Mouse (Mus musculus) Patski (cell line): ENCODE measurements around the gene Card9. TPM values are rescaled to one million over a fixed set of nuclear protein-coding genes. Genes with fewer than 3 reads are reported as not detected.

Experiments used
- ATAC-seq: fragments of 100-300 bp; one replicate; pipeline ENCODE4 v1.8.0; 2021
- CTCF ChIA-PET: fragments of 350-600 bp; sonication (Branson Sonifier 250); formaldehyde crosslinking; loops from one replicate; lab custom pipeline; 2022; ENCODE audit warnings: inconsistent platforms; lab: Charles Lee
- POLR2A ChIA-PET: fragments of 350-600 bp; sonication (Branson Sonifier 250); formaldehyde crosslinking; loops from one replicate; lab custom pipeline; 2022; ENCODE audit warnings: antibody characterized with exemption, inconsistent platforms; lab: Charles Lee
- DNase-seq: peaks from one replicate; pipeline ENCODE4 v3.0.0-alpha.2; 2011; ENCODE audit warnings: low read depth, low spot score
- H3K27me3 ChIP-seq: fragments of 371-371 bp; one replicate; pipeline ENCODE4 v1.5.1; 2021
- CTCF ChIP-seq: fragments of 100-300 bp; IDR thresholded peaks from one replicate; pipeline ENCODE4 v1.5.1; 2021
- in situ Hi-C: fragments of 300-500 bp; cut with MboI; formaldehyde crosslinking; loops from 3 replicates; pipeline ENCODE4 v1.11.1; 2018; ENCODE audit warnings: low pct_unique_long_range_greater_than_20kb, mixed read lengths
- polyA plus RNA-seq: library from polyadenylated mRNA; unstranded; gene quantifications from one replicate; pipeline ENCODE4 v1.2.3, GENCODE M21; 2021

Gene Card9
- polyA plus RNA-seq, 1 experiment from 2014 or later = 0.50 TPM

GRCm38 (mm10) chr2:26311936-26312335 lies 48.8 kb downstream of the Card9 start:
- POLR2A ChIA-PET = no interaction called here

DNA sequence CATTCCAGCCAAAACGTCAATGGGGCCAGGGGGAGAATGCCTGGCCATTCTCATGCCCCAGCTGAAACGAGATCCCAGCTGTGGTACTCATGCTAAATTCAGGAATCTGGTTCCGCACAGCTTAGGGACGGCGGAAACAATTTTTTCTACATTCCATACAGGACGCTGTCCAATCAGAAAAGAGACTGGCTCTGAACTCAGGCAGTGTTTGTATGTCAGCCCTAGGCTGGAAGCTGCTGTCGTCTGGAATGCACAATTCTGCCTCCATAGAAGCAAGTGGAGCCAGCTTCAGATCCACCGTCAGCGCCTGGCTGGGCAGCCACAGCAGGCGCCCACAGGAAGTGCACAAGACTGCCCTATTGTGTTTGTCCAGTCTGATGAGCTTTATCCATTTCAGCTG lies 51.0 kb downstream of the Card9 start:
- ATAC-seq (no peak), DNase-seq (no peak)
- ChIA-PET CTCF (interaction anchor here (1.1 kb wide), 1 partner anchor 156 kb away, joined by 3 read pairs; no protein-coding TSS in a partner anchor), POLR2A (no interaction called here)
- in situ Hi-C loops = loop anchor here (10.0 kb wide), 1 partner anchor 255 kb away; no protein-coding TSS in a partner anchor
- no peak for TF ChIP-seq CTCF
- H3K27me3 ChIP-seq = no peaks in the 10 kb centered on the region

More at GRCm38 (mm10) chr2:26311936-26312335, 48.8 kb downstream of the Card9 start:
- no peak for DNase-seq
- no peak for TF ChIP-seq CTCF
- ATAC-seq = no peak
- H3K27me3 ChIP-seq = no peaks in the 10 kb centered on the region
- in situ Hi-C loops = loop anchor here (10.0 kb wide), 1 partner anchor 253 kb away; no protein-coding TSS in a partner anchor
- CTCF ChIA-PET = no interaction called here

DNA sequence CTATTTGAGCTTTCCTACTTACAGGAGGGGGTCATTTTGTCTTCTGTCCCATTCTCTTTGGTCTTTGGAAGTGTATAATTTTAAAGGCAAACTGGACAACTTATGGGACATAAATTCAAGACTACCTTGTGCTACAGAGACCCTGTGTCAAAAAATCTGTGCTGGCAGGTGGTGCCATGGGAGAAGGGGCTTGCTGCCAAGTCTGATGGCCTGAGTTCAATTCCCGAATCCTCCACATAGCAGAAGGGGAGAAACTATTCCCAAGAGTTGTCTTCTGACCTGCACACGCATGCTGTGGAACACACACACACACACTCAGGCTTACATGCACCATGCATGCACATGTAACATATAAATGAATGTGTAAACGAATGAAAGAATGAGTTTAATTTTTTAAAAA lies 54.0 kb downstream of the Card9 start:
- ATAC-seq (no peak), DNase-seq (no peak)
- in situ Hi-C loops = no loop called here
- POLR2A ChIA-PET = no interaction called here
- TF ChIP-seq CTCF = no peak
- CTCF ChIA-PET = no interaction called here
- H3K27me3 ChIP-seq = no peaks in the 10 kb centered on the region

- in situ Hi-C loops = no loop called here
These were observed 55.2 kb downstream of the Card9 start for GRCm38 (mm10) chr2:26305555-26305954.

DNA sequence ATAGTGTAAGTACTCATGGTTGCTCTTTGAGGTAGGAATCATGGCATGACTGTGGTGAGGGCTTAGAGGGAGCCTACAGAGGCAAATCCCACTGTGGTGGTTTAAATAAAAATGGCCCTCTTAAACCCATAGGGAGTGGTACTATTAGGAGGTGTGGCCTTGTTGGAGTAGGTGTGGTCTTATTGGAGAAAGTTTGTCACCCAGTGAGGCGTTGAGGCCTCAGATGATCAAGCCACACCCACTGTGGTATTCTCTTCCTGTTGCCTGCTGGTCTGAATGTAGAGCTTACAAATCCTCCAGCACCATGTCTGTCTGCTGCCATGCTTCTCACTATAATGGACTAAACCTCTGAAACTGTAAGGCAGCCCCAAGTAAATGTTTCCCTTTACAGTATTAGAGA lies 56.0 kb downstream of the Card9 start:
- H3K27me3 ChIP-seq = no peaks in the 10 kb centered on the region
- in situ Hi-C loops = no loop called here
- TF ChIP-seq CTCF = no peak
- ATAC-seq (no peak), DNase-seq (no peak)
- POLR2A ChIA-PET = no interaction called here
- CTCF ChIA-PET = no interaction called here

More at GRCm38 (mm10) chr2:26305555-26305954, 55.2 kb downstream of the Card9 start:
- TF ChIP-seq CTCF = no peak
- DNase-seq = no peak
- ChIA-PET CTCF (no interaction called here), POLR2A (no interaction called here)
- no peaks in the 10 kb centered on the region for H3K27me3 ChIP-seq
- no peak for ATAC-seq

Other genes with a start within 250 kb of the Card9 start
- gene Nacc2, start 237.7 kb downstream of the Card9 start, polyA plus RNA-seq = 37.0 TPM
- gene Lhx3, start 152.6 kb downstream of the Card9 start, polyA plus RNA-seq = not detected
- 35.9 TPM for gene Qsox2, start 123.4 kb downstream of the Card9 start, polyA plus RNA-seq
- gene Ccdc187, start 66.4 kb downstream of the Card9 start, polyA plus RNA-seq = 0.03 TPM
- 23.3 TPM for gene Gpsm1, start 45.4 kb downstream of the Card9 start, polyA plus RNA-seq
- gene Dnlz, start 8.8 kb downstream of the Card9 start, polyA plus RNA-seq = 19.3 TPM
- gene Snapc4, start 19.7 kb upstream of the Card9 start, polyA plus RNA-seq = 32.7 TPM
- gene Entr1, start 28.4 kb upstream of the Card9 start, polyA plus RNA-seq = 89.9 TPM
- gene Pmpca, start 28.4 kb upstream of the Card9 start, polyA plus RNA-seq = 99.2 TPM
- gene Inpp5e, start 48.3 kb upstream of the Card9 start, polyA plus RNA-seq = 31.6 TPM
- 49.4 TPM for gene Sec16a, start 84.3 kb upstream of the Card9 start, polyA plus RNA-seq
- 7.6 TPM for gene Notch1, start 155.7 kb upstream of the Card9 start, polyA plus RNA-seq
- 9.4 TPM for gene Egfl7, start 219.1 kb upstream of the Card9 start, polyA plus RNA-seq
- not detected for gene Gm20532, start 225.7 kb upstream of the Card9 start, polyA plus RNA-seq
- gene Agpat2, start 243.5 kb upstream of the Card9 start, polyA plus RNA-seq = 41.6 TPM